Mouse (Mus musculus) limb, embryonic 12.5 days (tissue): ENCODE data around the gene Lhfpl4. TPM values are rescaled to one million over a fixed set of nuclear protein-coding genes. Genes with fewer than 3 reads are reported as not detected.

Source experiments
- ATAC-seq: fragments of 200-750 bp; cut with Nextera tagmentation; 2 replicates; pipeline ENCODE4 v1.8.0; 2017; ENCODE audit warnings: low read depth, moderate TSS enrichment; ENCODE audit not compliant: insufficient number of reproducible peaks, insufficient read depth, low FRiP score, low TSS enrichment
- H3K27ac ChIP-seq: fragments of 300-500 bp; sonication (generic); 2 replicates; pipeline ENCODE4 v1.5.1; 2016; ENCODE audit warnings: mild to moderate bottlenecking, moderate library complexity
- H3K27me3 ChIP-seq: fragments of 300-500 bp; sonication (generic); 2 replicates; pipeline ENCODE4 v1.6.1; 2016; ENCODE audit warnings: mild to moderate bottlenecking, moderate library complexity
- H3K36me3 ChIP-seq: fragments of 300-500 bp; sonication (generic); 2 replicates; pipeline ENCODE4 v1.6.1; 2016; ENCODE audit warnings: mild to moderate bottlenecking, moderate library complexity
- H3K4me1 ChIP-seq: fragments of 300-500 bp; sonication (generic); replicated peaks from 2 replicates; pipeline ENCODE4 v1.6.1; 2016
- H3K4me2 ChIP-seq: fragments of 300-500 bp; sonication (generic); 2 replicates; pipeline ENCODE4 v1.6.1; 2016; ENCODE audit warnings: mild to moderate bottlenecking, moderate library complexity
- H3K4me3 ChIP-seq: fragments of 300-500 bp; sonication (generic); replicated peaks from 2 replicates; pipeline ENCODE4 v1.5.1; 2016; ENCODE audit warnings: mild to moderate bottlenecking
- H3K9ac ChIP-seq: fragments of 300-500 bp; sonication (generic); replicated peaks from 2 replicates; pipeline ENCODE4 v1.6.1; 2016; ENCODE audit warnings: mild to moderate bottlenecking, moderate library complexity
- H3K9me3 ChIP-seq: fragments of 300-500 bp; sonication (generic); 2 replicates; pipeline ENCODE4 v1.6.1; 2016; ENCODE audit warnings: mild to moderate bottlenecking, moderate library complexity
- WGBS: fragments of 180-500 bp; shearing (Covaris S2); methylation state at CpG from one replicate; pipeline ENCODE4 v1.1.7; 2016; 5-methylcytosine and 5-hydroxymethylcytosine counted together
- polyA plus RNA-seq: library from polyadenylated mRNA; unstranded; fragments of >200 nt; fragmentation: Nextera tagmentation; extraction: Ambion mirVana; gene quantifications from 2 replicates; pipeline ENCODE4 v1.2.1, GENCODE M21; 2016

Gene Lhfpl4
- polyA plus RNA-seq, 1 experiment from 2014 or later, result 1.3 TPM

- H3K27ac ChIP-seq, result no peak overlapping the region
- H3K4me2 ChIP-seq, result no peak overlapping the region
- no peaks in the 10 kb centered on the region for H3K27me3 ChIP-seq
- no peak for ATAC-seq
- peaks cover 67% of the 10 kb centered on the region for H3K36me3 ChIP-seq
- WGBS, result 90% methylated on average over 2 of the region's 2 CpGs
- no peak overlapping the region for H3K4me3 ChIP-seq
- no peaks in the 10 kb centered on the region for H3K9me3 ChIP-seq
- H3K9ac ChIP-seq, result no peak overlapping the region
- H3K4me1 ChIP-seq, result no peaks in the 10 kb centered on the region
Measured at GRCm38 (mm10) chr6:113133360-113133759, 61.8 kb downstream of the Lhfpl4 start.

GRCm38 (mm10) chr6:113120806-113121205 is 74.4 kb downstream of the Lhfpl4 start:
- Histone ChIP-seq H3K9me3 (no peaks in the 10 kb centered on the region), H3K4me2 (no peak overlapping the region), H3K27ac (no peak overlapping the region), H3K9ac (no peak overlapping the region), H3K36me3 (peaks cover 88% of the 10 kb centered on the region), H3K27me3 (no peaks in the 10 kb centered on the region), H3K4me1 (no peaks in the 10 kb centered on the region), H3K4me3 (no peak overlapping the region)
- no peak for ATAC-seq
- WGBS, result 97% methylated on average over 10 of the region's 10 CpGs

Other genes with a start within 250 kb of the Lhfpl4 start
- gene Srgap3, start 248.1 kb downstream of the Lhfpl4 start, polyA plus RNA-seq, result 5.3 and 5.7 TPM in 2 replicates
- 44.4 and 49.7 TPM in 2 replicates for gene Thumpd3, start 149.2 kb downstream of the Lhfpl4 start, polyA plus RNA-seq
- gene Setd5, start 118.0 kb downstream of the Lhfpl4 start, polyA plus RNA-seq, result 74.4 and 78.2 TPM in 2 replicates
- gene Mtmr14, start 42.5 kb upstream of the Lhfpl4 start, polyA plus RNA-seq, result 41.4 and 42.2 TPM in 2 replicates
- 0.29 and 0.31 TPM in 2 replicates for gene Cpne9, start 86.9 kb upstream of the Lhfpl4 start, polyA plus RNA-seq
- 28.3 and 28.7 TPM in 2 replicates for gene Brpf1, start 111.8 kb upstream of the Lhfpl4 start, polyA plus RNA-seq
- gene Ogg1, start 131.6 kb upstream of the Lhfpl4 start, polyA plus RNA-seq, result 16.5 and 17.7 TPM in 2 replicates
- gene Camk1, start 148.6 kb upstream of the Lhfpl4 start, polyA plus RNA-seq, result 79.2 and 82.3 TPM in 2 replicates
- gene Tada3, start 182.5 kb upstream of the Lhfpl4 start, polyA plus RNA-seq, result 45.4 and 48.9 TPM in 2 replicates
- 336 and 348 TPM in 2 replicates for gene Arpc4, start 182.7 kb upstream of the Lhfpl4 start, polyA plus RNA-seq
- gene Ttll3, start 193.9 kb upstream of the Lhfpl4 start, polyA plus RNA-seq, result 6.6 and 8.2 TPM in 2 replicates
- gene Rpusd3, start 224.0 kb upstream of the Lhfpl4 start, polyA plus RNA-seq, result 28.0 and 30.9 TPM in 2 replicates
- gene Cidec, start 240.4 kb upstream of the Lhfpl4 start, polyA plus RNA-seq, result not detected in 2 replicates
- gene Jagn1, start 247.2 kb upstream of the Lhfpl4 start, polyA plus RNA-seq, result 75.2 and 77.0 TPM in 2 replicates